9 mouse cellular contexts compared by ENCODE assay signal in genomic region chr9:43953128-43953527, GRCm38 (mm10).
DNase-seq lines count a peak whose midpoint lies in the region; ATAC-seq and TF ChIP-seq lines count a peak whose summit lies in the region.
"Had no signal": no experiment of that assay in that cellular context is flagged by ENCODE, and none has a peak within 500 bp of the region (broad histone marks: within the 10 kb centered on the region; RNA-seq: fewer than 3 reads in every experiment).

No protein-coding gene starts in this region.

- H3K27ac ChIP-seq in liver, postnatal 0 days (ENCODE audit: low read depth): no peak overlapping the region
- no peak overlapping the region for H3K27ac ChIP-seq in liver, embryonic 12.5 days
- no peak overlapping the region for H3K27ac ChIP-seq in midbrain, postnatal 0 days (ENCODE audit: low read depth, low read length)
- H3K27ac ChIP-seq: embryonic facial prominence, embryonic 12.5 days had no signal

- DNase-seq in gastrocnemius, postnatal 10 days: peak; percentile 19
- no peak for DNase-seq in gastrocnemius, postnatal 25 days
- DNase-seq in liver, postnatal 0 days: no peak
- DNase-seq in cerebellum, postnatal 10 days: peak; percentile 87 to 88
- DNase-seq in midbrain, postnatal 0 days (ENCODE audit: low spot score): peak; percentile 78
- no peak for DNase-seq in spleen, postnatal 4 days (ENCODE audit: low spot score in 2 of 2)

- H3K36me3 ChIP-seq in liver, postnatal 0 days (replicated peaks; ENCODE audit: insufficient read depth, low read length): no peaks in the 10 kb centered on the region
- H3K36me3 ChIP-seq in liver, embryonic 12.5 days: no peaks in the 10 kb centered on the region
- no peaks in the 10 kb centered on the region for H3K36me3 ChIP-seq in midbrain, postnatal 0 days (ENCODE audit: insufficient read depth, low read length)
- H3K36me3 ChIP-seq: embryonic facial prominence, embryonic 12.5 days had no signal

- no peak overlapping the region for H3K4me2 ChIP-seq in liver, postnatal 0 days (ENCODE audit: low read depth, low read length)
- H3K4me2 ChIP-seq in liver, embryonic 12.5 days: no peak overlapping the region
- no peak overlapping the region for H3K4me2 ChIP-seq in midbrain, postnatal 0 days (ENCODE audit: low read depth, low read length, poor library complexity, severe bottlenecking)
- H3K4me2 ChIP-seq: embryonic facial prominence, embryonic 12.5 days had no signal

- H3K4me1 ChIP-seq in liver, postnatal 0 days (ENCODE audit: insufficient read depth): no peaks in the 10 kb centered on the region
- H3K4me1 ChIP-seq in liver, embryonic 12.5 days: no peaks in the 10 kb centered on the region
- no peaks in the 10 kb centered on the region for H3K4me1 ChIP-seq in midbrain, postnatal 0 days (ENCODE audit: insufficient read depth, low read length)
- H3K4me1 ChIP-seq: embryonic facial prominence, embryonic 12.5 days had no signal

- ATAC-seq in liver, postnatal 0 days: no peak
- no peak for ATAC-seq in liver, embryonic 12.5 days
- peak; percentile 38; the same call in 1 of the 2 replicates for ATAC-seq in midbrain, postnatal 0 days (ENCODE audit: low FRiP score)
- no peak for ATAC-seq in megakaryocyte progenitor cell, adult 5-6 weeks (replicated peaks; ENCODE audit: poor library complexity)

- H3K9ac ChIP-seq in liver, postnatal 0 days (replicated peaks): no peak overlapping the region
- H3K9ac ChIP-seq in liver, embryonic 12.5 days: no peak overlapping the region
- H3K9ac ChIP-seq in midbrain, postnatal 0 days (replicated peaks; ENCODE audit: low read length, poor library complexity, severe bottlenecking): no peak overlapping the region
- H3K9ac ChIP-seq: embryonic facial prominence, embryonic 12.5 days had no signal

- H3K4me3 ChIP-seq in liver, postnatal 0 days (ENCODE audit: low read depth, low read length): no peak overlapping the region
- H3K4me3 ChIP-seq in liver, embryonic 12.5 days: no peak overlapping the region
- no peak overlapping the region for H3K4me3 ChIP-seq in midbrain, postnatal 0 days (ENCODE audit: low read depth, low read length)
- H3K4me3 ChIP-seq: embryonic facial prominence, embryonic 12.5 days had no signal

- H3K27me3 ChIP-seq in liver, postnatal 0 days (ENCODE audit: insufficient read depth, low read length): no peaks in the 10 kb centered on the region
- 0 out of 2 replicates have a peak, but pooled peaks cover 3% of the 10 kb centered on the region for H3K27me3 ChIP-seq in liver, embryonic 12.5 days (replicated peaks)
- no peaks in the 10 kb centered on the region; the same call in 1 of the 2 replicates for H3K27me3 ChIP-seq in midbrain, postnatal 0 days (ENCODE audit: insufficient read depth, low read length)
- H3K27me3 ChIP-seq: embryonic facial prominence, embryonic 12.5 days had no signal

- TF ChIP-seq EP300 in liver, postnatal 0 days (IDR thresholded peaks at IDR 0.05; ENCODE audit: low read depth): no peak

- no peaks in the 10 kb centered on the region for H3K9me3 ChIP-seq in liver, postnatal 0 days (ENCODE audit: low read length)
- H3K9me3 ChIP-seq in liver, embryonic 12.5 days (replicated peaks): no peaks in the 10 kb centered on the region
- no peaks in the 10 kb centered on the region for H3K9me3 ChIP-seq in midbrain, postnatal 0 days (ENCODE audit: low read length)
- H3K9me3 ChIP-seq: embryonic facial prominence, embryonic 12.5 days had no signal

- WGBS in liver, postnatal 0 days (ENCODE audit: insufficient replicate concordance): 26% methylated on average over 7 of the region's 7 CpGs
- 29% methylated on average over 7 of the region's 7 CpGs for WGBS in liver, embryonic 12.5 days (ENCODE audit: insufficient replicate concordance)
- WGBS in midbrain, postnatal 0 days: 34% methylated on average over 7 of the region's 7 CpGs

- peak; percentile 33; the same call in 1 of the 2 replicates for TF ChIP-seq CTCF in liver, postnatal 0 days (IDR thresholded peaks at IDR 0.05; ENCODE audit: low read depth)
- peak; percentile 65 for TF ChIP-seq CTCF in midbrain, postnatal 0 days (IDR thresholded peaks at IDR 0.05)

Comparison
In these comparisons a context has a peak if more than half of its experiments do, and no peak if none do; other contexts are left out.
1. DNase-seq: peak in gastrocnemius, postnatal 10 days (single experiment), cerebellum, postnatal 10 days (2 of 2) and midbrain, postnatal 0 days (single experiment); none in gastrocnemius, postnatal 25 days (single experiment), liver, postnatal 0 days (single experiment) and spleen, postnatal 4 days (0 of 2).